Mouse (Mus musculus) testis, adult 2 months (tissue): ENCODE data around the gene Dctn1.

Source experiments
- CTCF ChIP-seq: fragments of 200-500 bp; IDR thresholded peaks from 2 replicates; pipeline ENCODE4 v1.5.1; 2012; ENCODE audit warnings: low read depth, mild to moderate bottlenecking, inconsistent platforms, low read length, moderate library complexity; ENCODE audit not compliant: control insufficient read depth, insufficient read depth, insufficient replicate concordance
- POLR2A ChIP-seq: fragments of 200-500 bp; IDR thresholded peaks from 2 replicates; pipeline ENCODE4 v1.6.1; 2012; ENCODE audit warnings: low read depth, mild to moderate bottlenecking, inconsistent platforms, low read length, moderate library complexity; ENCODE audit not compliant: control insufficient read depth

GRCm38 (mm10) chr6:83245997-83246396 lies 80.3 kb downstream of the Dctn1 start:
- TF ChIP-seq CTCF (no peak), POLR2A (no peak)
